Mouse (Mus musculus): ENCODE data around the gene Casp9.
A peak's percentile ranks its signal among the peaks of the same experiment; 100 is the strongest.

The Casp9 gene

DNA sequence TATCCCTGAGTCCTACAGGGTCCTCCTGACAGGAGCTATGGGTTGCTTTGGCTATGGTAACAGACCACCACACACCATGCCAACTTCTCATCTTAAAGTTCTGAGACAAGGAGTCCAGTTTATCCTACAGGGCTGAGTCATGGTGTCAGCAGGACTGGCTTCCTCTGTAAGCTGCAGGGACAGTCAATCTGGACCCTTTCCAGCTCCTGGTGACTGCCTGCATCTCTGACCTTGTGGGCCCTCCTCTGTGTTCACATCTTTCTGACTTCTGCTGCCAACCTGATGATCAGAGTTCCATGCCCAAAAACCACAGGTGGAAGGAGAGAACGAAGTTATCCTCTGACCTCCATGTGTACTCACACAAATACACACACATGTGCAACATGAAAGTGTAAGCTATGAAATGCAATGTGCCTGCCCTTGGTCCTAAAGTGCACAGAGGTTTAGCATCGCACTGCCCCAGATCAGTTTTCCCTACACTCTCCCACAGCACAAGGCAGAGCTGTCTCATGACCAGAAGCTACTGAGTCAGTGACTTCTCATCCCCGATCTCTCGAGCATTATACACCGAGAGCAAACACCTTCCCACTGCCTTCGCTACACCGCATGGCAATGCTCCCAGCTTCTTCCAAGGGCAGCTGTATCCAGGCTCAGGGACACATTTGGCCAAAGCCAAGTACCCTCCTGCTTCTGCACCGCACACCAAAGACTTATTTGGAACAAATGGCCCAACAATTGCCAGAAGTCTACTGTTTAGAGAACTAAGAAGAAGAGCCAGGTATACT is 12.0 kb upstream of the Casp9 start:
- DNase-seq, result no peak

DNA sequence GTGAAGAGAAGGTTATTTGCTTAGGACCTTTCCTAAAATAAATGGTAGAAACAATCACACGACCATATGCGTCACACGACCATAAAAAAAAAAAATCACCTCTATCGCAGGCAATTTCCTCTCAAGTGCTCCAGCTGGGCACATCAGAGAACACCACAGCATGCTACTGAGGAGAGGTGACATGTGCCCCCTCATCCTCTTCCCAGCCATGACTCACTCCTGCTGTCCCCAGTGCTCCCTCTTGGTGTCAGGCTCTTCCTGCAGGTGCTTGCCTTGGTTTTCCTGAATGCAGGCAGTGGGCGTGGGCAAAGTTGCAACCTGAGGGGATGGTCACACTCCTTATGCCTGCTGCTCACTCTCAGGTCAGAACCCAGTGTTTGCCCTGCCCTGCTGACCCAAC is 8.6 kb upstream of the Casp9 start:
- no peak for DNase-seq

DNA sequence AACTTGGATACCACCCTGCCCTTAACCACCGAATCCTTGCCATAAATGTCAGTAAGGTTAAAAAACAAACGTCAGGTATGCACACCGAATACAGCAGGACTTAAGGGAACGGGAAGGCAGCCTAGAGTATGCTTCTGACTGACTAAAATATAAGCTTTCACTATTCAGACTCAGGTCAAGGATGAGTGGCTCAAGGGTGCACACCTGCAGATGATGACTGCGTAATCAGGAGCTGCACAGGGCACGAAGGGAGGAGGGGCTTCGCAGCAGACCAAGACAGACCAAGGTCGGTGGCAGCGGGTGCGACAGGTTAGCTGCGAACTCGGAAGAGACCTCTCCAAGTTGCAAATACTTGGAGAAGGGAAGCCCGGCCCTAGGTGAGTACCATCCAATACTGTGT is 7.3 kb upstream of the Casp9 start:
- no peak for DNase-seq

- DNase-seq, result no peak
These were observed 6.4 kb upstream of the Casp9 start for GRCm38 (mm10) chr4:141787046-141787445.

DNA sequence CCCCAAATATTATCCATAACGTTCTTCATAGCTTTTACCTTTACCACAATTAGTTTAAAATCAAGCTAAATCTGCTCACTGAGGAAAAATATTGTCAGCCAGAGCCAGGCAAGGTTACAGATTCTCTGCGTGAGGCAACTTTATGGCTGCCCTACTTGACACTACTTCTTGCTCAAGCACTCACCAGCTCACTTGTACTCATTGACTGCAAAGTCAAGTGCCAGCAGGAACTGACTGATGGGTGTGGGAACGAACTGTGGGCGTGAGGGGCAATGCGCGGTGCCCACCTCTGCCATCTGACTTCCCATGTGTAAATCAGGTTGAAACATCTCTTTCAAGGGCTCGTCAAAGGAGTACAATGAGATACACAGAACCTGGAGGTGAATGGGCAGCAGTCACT is 6.0 kb upstream of the Casp9 start:
- no peak for DNase-seq

- DNase-seq, result peak; percentile 30
These were observed 3.7 kb upstream of the Casp9 start for GRCm38 (mm10) chr4:141789564-141790218.

GRCm38 (mm10) chr4:141790524-141790990 is 2.9 kb upstream of the Casp9 start, which contains the start of gene Dnajc16:
Dnajc16 (minus strand) TSS chr4:141790931.
- peak; percentile 90 to 91 for DNase-seq

DNA sequence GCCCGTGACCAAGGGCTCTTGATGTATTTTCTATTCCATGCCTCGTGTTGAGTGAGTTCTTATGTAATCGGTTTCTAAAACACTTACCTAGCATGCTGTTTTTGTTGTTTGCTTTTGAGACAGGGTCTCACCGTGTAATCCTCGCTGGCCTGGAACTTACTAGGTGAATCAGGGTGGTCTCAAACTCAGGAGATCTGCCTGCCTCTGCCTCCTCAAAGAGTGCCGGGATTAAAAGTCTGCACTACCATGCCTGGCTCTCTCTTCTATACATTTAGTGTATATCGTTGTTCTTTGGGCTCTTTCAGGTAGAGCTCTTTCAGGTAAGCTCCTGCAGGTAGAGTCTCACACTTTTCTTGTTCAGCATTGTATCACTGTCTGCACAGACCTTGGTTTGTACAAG is 1.9 kb upstream of the Casp9 start:
- DNase-seq, result no peak

- DNase-seq, result no peak
These were observed 1.5 kb upstream of the Casp9 start for GRCm38 (mm10) chr4:141791951-141792350.

GRCm38 (mm10) chr4:141792554-141793281 is 694 bp upstream of the Casp9 start:
- no peak for DNase-seq

GRCm38 (mm10) chr4:141794152-141794535 is 732 bp downstream of the Casp9 start:
- DNase-seq, result no peak

GRCm38 (mm10) chr4:141796356-141796755 is 2.9 kb downstream of the Casp9 start:
- no peak for DNase-seq

GRCm38 (mm10) chr4:141796954-141797353 is 3.5 kb downstream of the Casp9 start:
- no peak for DNase-seq

DNA sequence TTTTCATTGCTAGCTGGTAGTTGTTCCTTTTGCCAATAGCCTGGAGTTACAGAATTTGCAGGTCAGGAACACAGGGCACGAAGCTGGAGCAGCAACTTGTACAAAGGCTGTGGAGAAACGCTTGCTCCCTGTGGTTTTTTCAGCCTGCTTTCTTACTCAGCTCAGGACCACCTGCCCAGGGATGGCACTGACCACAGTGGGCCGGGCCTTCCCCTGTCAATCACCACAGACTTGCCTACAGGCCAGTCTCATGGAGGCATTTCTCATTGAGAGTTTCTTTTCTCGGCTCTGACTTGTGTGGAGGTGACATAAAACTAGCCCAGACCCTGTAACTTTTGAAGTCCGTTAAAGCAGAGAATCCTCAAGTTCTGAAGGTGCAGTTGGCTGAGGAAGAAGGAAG is 4.1 kb downstream of the Casp9 start:
- no peak for DNase-seq

- DNase-seq, result peak; percentile 27 to 46
These were observed 10.7 kb downstream of the Casp9 start for GRCm38 (mm10) chr4:141804105-141804504.

DNA sequence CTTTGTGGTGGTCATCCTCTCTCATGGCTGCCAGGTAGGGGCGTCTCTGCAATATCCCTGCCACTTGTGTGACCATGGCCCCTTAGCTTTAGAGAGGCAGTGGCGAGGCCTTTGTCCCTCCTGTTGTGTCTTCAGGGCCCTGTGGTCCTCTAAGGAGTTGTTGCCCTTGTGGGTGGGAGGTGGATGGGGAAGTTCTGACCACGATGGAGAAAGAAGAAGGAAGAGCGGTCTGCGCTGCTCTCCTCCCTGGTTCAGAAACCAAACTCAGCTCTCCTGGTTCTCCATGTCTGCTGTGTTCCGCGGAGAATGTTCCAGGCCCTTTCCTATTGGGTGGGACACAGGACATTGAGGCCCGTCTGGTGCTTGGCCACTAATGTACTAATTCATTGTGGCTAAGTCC is 12.5 kb downstream of the Casp9 start:
- no peak for DNase-seq

DNA sequence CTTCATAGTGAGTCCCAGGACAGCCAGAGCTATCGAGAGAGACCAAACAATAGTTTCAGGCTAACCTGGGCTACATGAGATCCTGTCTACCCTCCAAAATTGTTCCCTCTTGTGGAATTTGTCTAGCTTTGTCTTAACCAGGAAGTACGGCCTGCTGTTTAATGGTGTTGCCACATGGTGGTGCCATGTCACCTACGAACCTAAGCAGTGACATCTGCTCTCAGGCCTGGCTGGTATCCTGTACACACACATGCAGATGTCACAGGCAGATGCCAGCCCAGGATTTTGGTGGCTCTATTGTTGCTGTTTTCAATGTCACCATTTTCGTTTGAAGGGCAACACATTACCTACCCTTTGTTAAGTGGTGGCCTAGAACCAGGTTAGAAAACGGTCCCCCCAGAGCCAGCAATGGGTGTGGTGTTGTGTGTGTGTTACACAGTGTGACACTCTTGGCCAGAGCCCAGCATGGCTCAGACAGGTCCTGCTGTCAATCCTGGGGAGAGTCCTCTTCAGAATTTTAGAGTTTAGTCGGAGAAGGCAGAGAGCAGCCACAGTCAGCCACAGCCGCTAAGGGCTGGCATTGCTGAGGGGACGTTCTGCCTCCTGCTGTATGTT is 16.5 kb downstream of the Casp9 start:
- no peak for DNase-seq

- no peak for DNase-seq
These were observed 17.6 kb downstream of the Casp9 start for GRCm38 (mm10) chr4:141810975-141811374.

GRCm38 (mm10) chr4:141811375-141811774 is 18.0 kb downstream of the Casp9 start:
- DNase-seq, result no peak

DNA sequence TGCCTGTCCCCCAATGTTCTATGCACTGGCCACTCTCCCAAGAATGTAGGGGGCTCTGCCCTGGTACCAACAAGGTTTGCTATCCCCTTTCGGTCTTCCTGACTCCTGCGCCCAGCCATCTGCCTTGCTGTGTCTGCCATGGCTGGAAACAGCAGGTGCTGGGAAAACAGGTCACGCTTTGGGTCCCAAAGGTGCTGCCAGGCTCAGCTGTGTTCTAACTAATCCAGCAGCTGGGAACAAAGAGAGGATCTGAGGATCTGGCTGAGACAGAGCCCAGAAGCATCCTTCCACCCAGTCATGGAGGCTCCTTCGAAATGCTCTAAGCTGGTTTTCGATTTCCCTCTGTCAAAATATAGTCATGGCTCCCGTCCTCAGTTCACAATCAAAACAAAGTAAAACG is 22.9 kb downstream of the Casp9 start:
- DNase-seq, result no peak

DNA sequence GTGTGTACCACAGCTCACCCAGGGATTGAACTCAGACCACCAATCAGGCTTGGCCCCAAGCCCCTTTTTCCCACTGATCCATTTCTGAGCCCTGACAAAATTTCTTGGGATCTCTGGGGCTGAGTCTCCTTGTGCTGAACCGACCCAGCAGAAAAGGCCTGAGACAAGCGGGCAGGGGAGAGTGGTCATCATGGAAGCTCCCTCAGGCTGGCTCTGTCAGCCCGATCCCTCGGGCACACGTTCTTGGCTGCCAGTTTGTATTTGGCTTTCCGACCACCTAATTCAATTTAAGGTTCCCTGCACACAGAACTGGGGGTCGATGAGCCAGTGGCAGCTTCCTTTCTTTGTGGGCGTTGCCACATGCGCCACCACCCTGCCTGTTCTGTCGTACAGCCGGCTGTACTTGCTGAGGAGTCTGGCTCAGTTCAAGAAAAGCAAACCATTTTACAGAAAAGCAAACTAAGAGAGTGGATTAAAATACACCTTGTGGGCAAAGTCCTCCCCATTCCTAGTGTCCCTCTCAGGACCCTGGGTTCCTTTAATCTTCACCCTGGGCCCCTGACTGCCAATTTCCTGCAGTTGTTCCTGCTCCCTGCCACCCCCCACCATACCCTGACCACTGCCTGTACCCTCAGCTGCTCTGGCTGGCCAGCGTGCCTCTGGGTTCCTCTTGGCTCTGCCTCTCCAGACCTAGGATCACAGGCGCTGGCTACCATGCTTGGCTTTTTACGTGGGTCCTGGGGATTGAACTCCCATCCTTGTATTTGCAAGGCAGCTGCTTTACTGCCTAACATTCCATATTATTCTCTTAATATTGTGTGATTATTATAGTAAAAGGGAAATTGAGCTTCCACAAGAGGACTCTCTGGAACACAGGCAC is 23.6 kb downstream of the Casp9 start:
- no peak for DNase-seq

- DNase-seq, result no peak
These were observed 24.3 kb downstream of the Casp9 start for GRCm38 (mm10) chr4:141817706-141818105.

Data from B cell, adult 2 months (primary cell).